Mouse (Mus musculus): ENCODE measurements around the gene Fbxo42.

Fbxo42 gene

GRCm38 (mm10) chr4:141178500-141178899, 30.8 kb downstream of the Fbxo42 start:
- no peak for DNase-seq

- DNase-seq, result no peak
Observed at GRCm38 (mm10) chr4:141180831-141181230, 33.1 kb downstream of the Fbxo42 start.

GRCm38 (mm10) chr4:141181981-141182380, 34.3 kb downstream of the Fbxo42 start:
- no peak for DNase-seq

GRCm38 (mm10) chr4:141183932-141184331, 36.2 kb downstream of the Fbxo42 start:
- no peak for DNase-seq

- DNase-seq, result no peak
Observed at GRCm38 (mm10) chr4:141184426-141184825, 36.7 kb downstream of the Fbxo42 start.

GRCm38 (mm10) chr4:141186923-141187836, 39.5 kb downstream of the Fbxo42 start:
- no peak for DNase-seq

GRCm38 (mm10) chr4:141191294-141191693, 43.6 kb downstream of the Fbxo42 start:
- no peak for DNase-seq

- DNase-seq, result no peak
Observed at GRCm38 (mm10) chr4:141194553-141194952, 46.8 kb downstream of the Fbxo42 start.

- no peak for DNase-seq
Observed at GRCm38 (mm10) chr4:141196981-141197685, 49.4 kb downstream of the Fbxo42 start.

- no peak for DNase-seq
Observed at GRCm38 (mm10) chr4:141197686-141198035, 49.9 kb downstream of the Fbxo42 start.

GRCm38 (mm10) chr4:141200906-141201305, 53.2 kb downstream of the Fbxo42 start:
- no peak for DNase-seq

- DNase-seq, result no peak
Observed at GRCm38 (mm10) chr4:141202192-141202591, 54.5 kb downstream of the Fbxo42 start.

GRCm38 (mm10) chr4:141204580-141205061, 56.9 kb downstream of the Fbxo42 start:
- DNase-seq, result peak; percentile 32 to 36

- DNase-seq, result no peak
Observed at GRCm38 (mm10) chr4:141207081-141207480, 59.4 kb downstream of the Fbxo42 start.

- DNase-seq, result peak; percentile 41 to 43
Observed at GRCm38 (mm10) chr4:141210524-141211219, 63.0 kb downstream of the Fbxo42 start.

GRCm38 (mm10) chr4:141211646-141212045, 63.9 kb downstream of the Fbxo42 start:
- no peak for DNase-seq

- DNase-seq, result no peak
Observed at GRCm38 (mm10) chr4:141212892-141213291, 65.2 kb downstream of the Fbxo42 start.

- DNase-seq, result no peak
Observed at GRCm38 (mm10) chr4:141213342-141213741, 65.6 kb downstream of the Fbxo42 start.

GRCm38 (mm10) chr4:141213770-141214336, 66.1 kb downstream of the Fbxo42 start, which contains the start of gene Rsg1:
Gene Rsg1 (plus strand): TSS chr4:141213956.
- DNase-seq, result peak; percentile 94

- DNase-seq, result peak; percentile 71 to 72
Observed at GRCm38 (mm10) chr4:141214337-141214851, 66.7 kb downstream of the Fbxo42 start.

GRCm38 (mm10) chr4:141219583-141220213, 72.0 kb downstream of the Fbxo42 start:
- no peak for DNase-seq

GRCm38 (mm10) chr4:141221848-141222247, 74.1 kb downstream of the Fbxo42 start:
- DNase-seq, result no peak
